Mouse (Mus musculus) lung, postnatal 4 days (tissue): Measurements from ENCODE around the gene Iqgap3.

Source experiments
- DNase-seq, 2 experiments: peaks; one replicate each; pipeline ENCODE4 v3.0.0; 2021

Iqgap3 gene

GRCm38 (mm10) chr3:88139243-88140177 is 57.7 kb downstream of the Iqgap3 start:
- peak; percentile 14 to 59 for DNase-seq

- DNase-seq: peak; percentile 80 to 86
Measured at GRCm38 (mm10) chr3:88140178-88140902, 58.6 kb downstream of the Iqgap3 start.

GRCm38 (mm10) chr3:88140903-88141430 is 59.2 kb downstream of the Iqgap3 start:
- DNase-seq: peak in 1 of 2 experiments; percentile 26

GRCm38 (mm10) chr3:88141439-88141786 is 59.6 kb downstream of the Iqgap3 start:
- DNase-seq: peak in 1 of 2 experiments; percentile 68

- peak; percentile 97 to 98 for DNase-seq
Measured at GRCm38 (mm10) chr3:88141787-88142523, 60.2 kb downstream of the Iqgap3 start, which contains the start of gene Mef2d. Gene Mef2d, plus strand, starts transcription at chr3:88142372.

- DNase-seq: no peak
Measured at GRCm38 (mm10) chr3:88142546-88142915, 60.8 kb downstream of the Iqgap3 start.

- DNase-seq: peak; percentile 81 to 82
Measured at GRCm38 (mm10) chr3:88142916-88143771, 61.4 kb downstream of the Iqgap3 start.

GRCm38 (mm10) chr3:88143961-88144486 is 62.3 kb downstream of the Iqgap3 start:
- DNase-seq: peak; percentile 30 to 55

- DNase-seq: peak in 1 of 2 experiments; percentile 15
Measured at GRCm38 (mm10) chr3:88144648-88145410, 63.1 kb downstream of the Iqgap3 start.

GRCm38 (mm10) chr3:88145411-88145782 is 63.6 kb downstream of the Iqgap3 start:
- DNase-seq: peak in 1 of 2 experiments; percentile 31

- peak; percentile 34 to 46 for DNase-seq
Measured at GRCm38 (mm10) chr3:88145952-88146351, 64.2 kb downstream of the Iqgap3 start.

GRCm38 (mm10) chr3:88146376-88147112 is 64.8 kb downstream of the Iqgap3 start:
- DNase-seq: no peak

GRCm38 (mm10) chr3:88147444-88147843 is 65.7 kb downstream of the Iqgap3 start:
- DNase-seq: no peak

GRCm38 (mm10) chr3:88147866-88148265 is 66.1 kb downstream of the Iqgap3 start:
- DNase-seq: no peak

GRCm38 (mm10) chr3:88148354-88148753 is 66.6 kb downstream of the Iqgap3 start:
- DNase-seq: no peak

- DNase-seq: peak in 1 of 2 experiments; percentile 40
Measured at GRCm38 (mm10) chr3:88148776-88149509, 67.2 kb downstream of the Iqgap3 start.

- DNase-seq: no peak
Measured at GRCm38 (mm10) chr3:88149510-88149974, 67.8 kb downstream of the Iqgap3 start.

GRCm38 (mm10) chr3:88150061-88150998 is 68.6 kb downstream of the Iqgap3 start:
- DNase-seq: peak; percentile 48 to 51
